Mouse (Mus musculus) spleen, postnatal 14 days (tissue): ENCODE results near the gene Vmn1r80.
"Not testable (repeated sequence)": the region's sequence is repeated elsewhere in the genome, so short reads cannot be mapped to it uniquely, and the experiment has no call there.

Experiments
- DNase-seq, 2 experiments: peaks; one replicate each; pipeline ENCODE4 v3.0.0; 2021 to 2022; ENCODE audit warnings: low spot score in 2 of 2

Vmn1r80 gene

GRCm38 (mm10) chr7:12188986-12189385, at the start of gene Vmn1r80:
Gene Vmn1r80, plus strand, starts transcription at chr7:12189286.
- no peak for DNase-seq

DNA sequence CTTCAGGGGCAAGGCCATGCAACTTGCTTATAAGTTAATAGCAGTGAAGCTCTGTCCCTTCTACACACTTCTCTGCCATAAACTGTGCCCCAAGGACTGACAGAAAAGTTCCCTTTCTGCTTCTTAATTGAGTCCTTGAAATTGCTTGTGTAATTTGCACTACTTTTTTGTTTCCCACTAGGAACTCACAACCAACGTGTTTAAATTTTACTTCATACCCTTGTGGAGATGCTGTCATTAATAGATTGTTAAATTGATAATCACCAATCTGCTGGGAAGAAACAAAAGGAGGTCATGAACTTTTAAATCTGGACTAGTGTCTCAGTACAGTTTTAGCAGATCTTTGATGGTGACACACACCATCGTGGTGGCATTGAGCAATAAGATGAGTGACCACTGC, 39.1 kb upstream of the Vmn1r80 start, which contains the start of gene Vmn1r78:
TSS of gene Vmn1r78 (plus strand) at position 301 of the 400 bp plus-strand sequence.
- DNase-seq: no peak

- DNase-seq: not testable (repeated sequence)
These were observed 32.6 kb upstream of the Vmn1r80 start for GRCm38 (mm10) chr7:12156463-12156862.

DNA sequence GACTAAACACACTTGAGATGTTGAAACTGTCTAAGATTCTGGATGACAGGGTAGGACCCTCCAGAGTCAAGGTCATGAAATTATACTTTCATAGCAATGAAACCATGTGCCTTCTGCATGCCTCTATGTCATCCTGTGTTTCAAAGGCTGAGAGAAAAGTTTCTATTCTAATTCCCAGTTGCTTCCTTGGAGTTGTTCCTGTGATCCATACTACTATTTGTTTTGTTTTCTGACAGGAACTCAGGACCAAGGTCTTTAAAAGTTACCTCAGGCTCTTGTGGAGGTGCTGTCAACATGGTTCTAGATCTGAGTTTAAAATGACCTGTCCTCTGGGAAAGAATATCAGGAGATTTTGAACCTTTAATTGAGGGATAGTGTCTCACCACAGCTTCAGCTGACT, 18.1 kb upstream of the Vmn1r80 start, which contains the start of gene Vmn1r79:
TSS of gene Vmn1r79 (plus strand) at position 301 of the 400 bp plus-strand sequence.
- DNase-seq: not testable (repeated sequence)

DNA sequence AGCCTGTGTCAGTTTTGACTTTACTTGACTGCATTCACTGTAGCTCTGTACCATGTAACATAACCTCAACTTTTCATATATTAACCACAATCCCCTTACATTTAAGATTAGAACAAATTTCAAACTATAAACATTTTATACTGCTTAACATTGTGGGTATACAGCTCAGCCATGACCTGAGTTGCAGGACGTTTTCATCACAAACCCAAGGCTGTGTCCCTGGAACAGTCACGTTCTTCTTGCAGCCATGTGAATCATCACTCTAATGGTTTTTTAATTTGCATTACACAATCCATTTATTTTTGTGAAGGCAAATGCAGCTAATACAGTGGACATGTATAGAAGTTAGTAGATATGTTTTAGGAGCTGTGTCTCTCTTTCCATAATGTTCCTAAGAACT, 16.2 kb upstream of the Vmn1r80 start:
- not testable (repeated sequence) for DNase-seq

DNA sequence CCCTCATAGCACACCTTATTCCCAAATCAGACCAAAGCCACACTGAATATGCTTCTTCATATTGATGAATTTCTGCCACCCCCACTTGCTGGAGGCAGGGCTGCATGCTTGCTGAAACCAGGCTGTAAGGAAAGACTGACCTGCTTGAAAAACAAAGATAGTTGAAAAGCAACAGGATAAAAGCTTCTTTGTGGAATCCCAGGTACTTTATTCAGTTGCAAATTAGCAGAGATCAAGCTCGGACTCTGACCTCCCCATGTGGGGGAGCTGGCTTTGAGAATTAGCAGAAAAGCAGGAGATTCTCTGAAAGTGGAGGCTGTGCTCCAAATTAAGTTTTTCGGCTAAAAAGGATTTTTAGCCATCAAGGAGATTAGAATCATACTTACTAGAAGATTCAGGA, 15.1 kb downstream of the Vmn1r80 start:
- no peak for DNase-seq
